In genomic region chr5:4654186-4654585, GRCm38 (mm10) we compare ENCODE assay signal across 18 mouse cellular contexts.
A peak's percentile ranks its signal among the peaks of the same experiment; 100 is the strongest.
DNase-seq lines count a peak whose midpoint lies in the region; ATAC-seq lines count a peak whose summit lies in the region.
"Had no signal": no experiment of that assay in that cellular context is flagged by ENCODE, and none has a peak within 500 bp of the region (broad histone marks: within the 10 kb centered on the region; RNA-seq: fewer than 3 reads in every experiment).

No protein-coding gene starts in this region.

- H3K4me3 ChIP-seq in midbrain, embryonic 11.5 days (ENCODE audit: low read depth, low read length) = no peak overlapping the region
- no peak overlapping the region for H3K4me3 ChIP-seq in midbrain, embryonic 16.5 days (ENCODE audit: low read depth, low read length)
- H3K4me3 ChIP-seq: forebrain, embryonic 13.5 days; midbrain, embryonic 10.5 days had no signal

- no peak overlapping the region for H3K27ac ChIP-seq in midbrain, embryonic 11.5 days (ENCODE audit: low read depth, low read length)
- no peak overlapping the region for H3K27ac ChIP-seq in midbrain, embryonic 16.5 days (ENCODE audit: low read length)
- H3K27ac ChIP-seq: forebrain, embryonic 13.5 days; macrophage; midbrain, embryonic 10.5 days; stomach, postnatal 0 days had no signal

- no peak overlapping the region for H3K9ac ChIP-seq in midbrain, embryonic 11.5 days (ENCODE audit: low read length)
- H3K9ac ChIP-seq in midbrain, embryonic 16.5 days (ENCODE audit: low read depth, low read length) = no peak overlapping the region
- H3K9ac ChIP-seq: forebrain, embryonic 13.5 days had no signal

- DNase-seq in gastrocnemius, adult 18-20 months (ENCODE audit: low spot score) = peak; percentile 20
- DNase-seq in gastrocnemius, postnatal 10 days = no peak
- peak; percentile 25 for DNase-seq in kidney, postnatal 10 days
- DNase-seq in kidney, adult 9 months = no peak
- DNase-seq in midbrain, embryonic 11.5 days (ENCODE audit: low spot score, missing footprints) = peak; percentile 54
- peak; percentile 16 for DNase-seq in heart, postnatal 4 days
- DNase-seq: cerebellum, adult 18-20 months; cerebellum, postnatal 25 days; embryo, embryonic 11 days; kidney, adult 2 months; retina, postnatal 1 day had no signal

- no peak overlapping the region for H3K4me2 ChIP-seq in midbrain, embryonic 11.5 days
- no peak overlapping the region for H3K4me2 ChIP-seq in midbrain, embryonic 16.5 days (ENCODE audit: low read length)
- H3K4me2 ChIP-seq: forebrain, embryonic 13.5 days had no signal

- H3K36me3 ChIP-seq in midbrain, embryonic 11.5 days (ENCODE audit: control insufficient read depth, insufficient read depth, low read length) = no peaks in the 10 kb centered on the region
- H3K36me3 ChIP-seq in midbrain, embryonic 16.5 days (ENCODE audit: control insufficient read depth, insufficient read depth, low read length) = no peaks in the 10 kb centered on the region
- H3K36me3 ChIP-seq: G1E; midbrain, embryonic 10.5 days had no signal

- no peaks in the 10 kb centered on the region for H3K27me3 ChIP-seq in midbrain, embryonic 11.5 days (ENCODE audit: control insufficient read depth, insufficient read depth, low read length)
- H3K27me3 ChIP-seq in midbrain, embryonic 16.5 days (ENCODE audit: control insufficient read depth, insufficient read depth, low read depth, low read length) = no peaks in the 10 kb centered on the region
- H3K27me3 ChIP-seq: forebrain, embryonic 13.5 days had no signal

- no peaks in the 10 kb centered on the region for H3K9me3 ChIP-seq in midbrain, embryonic 11.5 days (ENCODE audit: control insufficient read depth, low read length)
- H3K9me3 ChIP-seq in midbrain, embryonic 16.5 days (replicated peaks; ENCODE audit: control insufficient read depth, low read length, poor library complexity, severe bottlenecking) = 0 out of 2 replicates have a peak, but pooled peaks cover 4% of the 10 kb centered on the region
- H3K9me3 ChIP-seq: forebrain, embryonic 13.5 days; G1E had no signal

- no peak for ATAC-seq in midbrain, embryonic 11.5 days (ENCODE audit: low FRiP score)
- ATAC-seq in midbrain, embryonic 16.5 days = no peak
- ATAC-seq in erythroid progenitor cell, adult 5-6 weeks (replicated peaks; ENCODE audit: low FRiP score, poor library complexity, severe bottlenecking) = no peak
- ATAC-seq: forebrain, embryonic 13.5 days had no signal

- H3K4me1 ChIP-seq in midbrain, embryonic 11.5 days (ENCODE audit: control insufficient read depth, insufficient read depth, low read length) = peaks cover 5% of the 10 kb centered on the region; the same call in 1 of the 2 replicates
- H3K4me1 ChIP-seq in midbrain, embryonic 16.5 days (ENCODE audit: control insufficient read depth, insufficient read depth, low read length) = peaks cover 6% of the 10 kb centered on the region; the same call in 1 of the 2 replicates

Comparison
In these comparisons a context has a peak if more than half of its experiments do, and no peak if none do; other contexts are left out.
1. DNase-seq: peak in gastrocnemius, adult 18-20 months (single experiment), kidney, postnatal 10 days (single experiment), midbrain, embryonic 11.5 days (single experiment) and heart, postnatal 4 days (single experiment); none in gastrocnemius, postnatal 10 days (single experiment) and kidney, adult 9 months (single experiment).